ENCODE assay signal across 8 mouse cellular contexts in the genomic region with DNA sequence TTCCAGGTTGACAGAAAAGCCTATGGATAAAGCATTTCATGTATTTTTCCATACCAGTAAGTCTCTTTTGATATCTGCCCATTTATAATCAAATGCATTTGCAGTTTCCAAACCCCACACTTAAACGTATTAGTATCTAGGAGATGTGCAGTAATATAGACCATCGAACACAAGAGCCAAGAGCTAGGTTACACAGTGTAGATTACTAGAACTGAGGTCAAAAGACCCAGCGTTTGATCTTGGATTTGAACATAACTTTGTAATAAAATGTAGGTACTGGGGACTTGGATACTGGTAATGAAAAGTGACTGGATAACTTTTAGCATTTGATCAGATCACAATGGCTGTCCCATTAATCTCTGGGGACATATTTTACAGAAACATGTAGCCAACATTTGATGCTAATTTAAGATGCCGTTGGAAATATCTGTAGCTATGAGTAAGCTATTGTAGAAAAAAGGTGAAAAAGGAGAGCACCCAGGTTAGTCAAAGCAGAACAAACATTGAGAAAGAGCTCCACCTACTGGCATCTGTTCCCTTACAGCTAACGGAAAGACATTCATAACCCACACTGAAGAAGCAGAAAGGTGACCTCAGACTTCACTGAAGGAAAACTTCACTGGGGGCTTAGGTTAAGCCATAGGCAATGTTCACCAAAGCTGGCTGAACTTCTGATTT.
DNase-seq lines count a peak whose midpoint lies in the region; ATAC-seq and TF ChIP-seq lines count a peak whose summit lies in the region.

No protein-coding gene starts in this region.

- no peak overlapping the region for H3K4me3 ChIP-seq in intestine, embryonic 14.5 days (ENCODE audit: low read depth, low read length)
- H3K4me3 ChIP-seq in intestine, embryonic 16.5 days (ENCODE audit: low read length): no peak overlapping the region
- H3K4me3 ChIP-seq in MEL (ENCODE audit: control insufficient read depth in 1 of 2, insufficient read depth in 1 of 2, low read depth in 2 of 2, low read length in 2 of 2): no peak overlapping the region
- no peak overlapping the region for H3K4me3 ChIP-seq in hindbrain, embryonic 13.5 days

- H3K27ac ChIP-seq in intestine, embryonic 14.5 days (ENCODE audit: low read depth): no peak overlapping the region
- no peak overlapping the region for H3K27ac ChIP-seq in intestine, embryonic 16.5 days (ENCODE audit: low read length)
- H3K27ac ChIP-seq in MEL (ENCODE audit: control insufficient read depth, low read depth, low read length): no peak overlapping the region
- H3K27ac ChIP-seq in hindbrain, embryonic 13.5 days: no peak overlapping the region

- peak; percentile 77 for TF ChIP-seq RAD21 in MEL (IDR thresholded peaks at IDR 0.05; ENCODE audit: low read depth, low read length)

- peak; percentile 58 for DNase-seq in intestine, embryonic 14.5 days (ENCODE audit: low spot score)
- peak; percentile 35 for DNase-seq in MEL (ENCODE audit: low read depth, low spot score)
- DNase-seq in cerebellum, postnatal 10 days: peak; percentile 87 to 93
- DNase-seq in lung, postnatal 14 days: peak; percentile 24
- DNase-seq in spleen, adult 18-20 months: no peak
- DNase-seq in spleen, postnatal 14 days (ENCODE audit: low spot score in 2 of 2): no peak

- no peak for TF ChIP-seq POLR2A in MEL (IDR thresholded peaks at IDR 0.05; ENCODE audit: control insufficient read depth in 1 of 2, insufficient read depth in 1 of 2, low read depth in 1 of 2, low read length in 2 of 2, poor library complexity in 1 of 2)

- WGBS in intestine, embryonic 14.5 days: 57% methylated on average over 5 of the region's 5 CpGs
- WGBS in intestine, embryonic 16.5 days: 47% methylated on average over 5 of the region's 5 CpGs
- WGBS in hindbrain, embryonic 13.5 days: 41% methylated on average over 5 of the region's 5 CpGs

- H3K4me2 ChIP-seq in intestine, embryonic 14.5 days (ENCODE audit: low read length): no peak overlapping the region
- no peak overlapping the region for H3K4me2 ChIP-seq in intestine, embryonic 16.5 days (ENCODE audit: low read depth, low read length)
- H3K4me2 ChIP-seq in hindbrain, embryonic 13.5 days: no peak overlapping the region

- H3K4me1 ChIP-seq in intestine, embryonic 14.5 days (replicated peaks; ENCODE audit: control insufficient read depth, insufficient read depth, low read length): no peaks in the 10 kb centered on the region
- no peaks in the 10 kb centered on the region for H3K4me1 ChIP-seq in intestine, embryonic 16.5 days (ENCODE audit: control insufficient read depth, insufficient read depth, low read length)
- no peaks in the 10 kb centered on the region for H3K4me1 ChIP-seq in MEL (ENCODE audit: control insufficient read depth in 1 of 2, insufficient read depth in 2 of 2, low read length in 2 of 2)
- no peaks in the 10 kb centered on the region for H3K4me1 ChIP-seq in hindbrain, embryonic 13.5 days (replicated peaks)

- H3K9me3 ChIP-seq in intestine, embryonic 14.5 days (ENCODE audit: control insufficient read depth, low read length): no peaks in the 10 kb centered on the region
- H3K9me3 ChIP-seq in intestine, embryonic 16.5 days (ENCODE audit: control insufficient read depth, low read length): no peaks in the 10 kb centered on the region
- no peaks in the 10 kb centered on the region for H3K9me3 ChIP-seq in MEL (replicated peaks; ENCODE audit: insufficient read depth, low read length)
- no peaks in the 10 kb centered on the region for H3K9me3 ChIP-seq in hindbrain, embryonic 13.5 days

- TF ChIP-seq EP300 in MEL (IDR thresholded peaks at IDR 0.05; ENCODE audit: low read depth in 1 of 2, low read length in 2 of 2): no peak

- ATAC-seq in intestine, embryonic 14.5 days (replicated peaks; ENCODE audit: low FRiP score, low TSS enrichment, low read depth): no peak
- ATAC-seq in intestine, embryonic 16.5 days: no peak
- peak; percentile 79 for ATAC-seq in hindbrain, embryonic 13.5 days (ENCODE audit: low FRiP score)

- no peaks in the 10 kb centered on the region for H3K36me3 ChIP-seq in intestine, embryonic 14.5 days (ENCODE audit: control insufficient read depth, insufficient read depth, low read length)
- no peaks in the 10 kb centered on the region for H3K36me3 ChIP-seq in intestine, embryonic 16.5 days (ENCODE audit: control insufficient read depth, insufficient read depth, low read length)
- H3K36me3 ChIP-seq in MEL (ENCODE audit: control insufficient read depth in 1 of 2, insufficient read depth in 2 of 2, low read length in 2 of 2): no peaks in the 10 kb centered on the region
- H3K36me3 ChIP-seq in hindbrain, embryonic 13.5 days: no peaks in the 10 kb centered on the region

- TF ChIP-seq CTCF in MEL (IDR thresholded peaks at IDR 0.05 in 2 of 3, conservative IDR thresholded peaks at IDR 0.05 in 1 of 3; ENCODE audit: control insufficient read depth in 1 of 3, insufficient read depth in 1 of 3, low read depth in 2 of 3, low read length in 3 of 3, poor library complexity in 1 of 3, severe bottlenecking in 1 of 3): peak; percentile 15 to 65 (median 15); a peak in 3 of 6 replicates

- no peak overlapping the region for H3K9ac ChIP-seq in intestine, embryonic 14.5 days (ENCODE audit: low read length)
- H3K9ac ChIP-seq in intestine, embryonic 16.5 days (ENCODE audit: low read depth, low read length): no peak overlapping the region
- H3K9ac ChIP-seq in MEL (ENCODE audit: control insufficient read depth, low read depth, low read length, poor library complexity, severe bottlenecking): no peak overlapping the region
- H3K9ac ChIP-seq in hindbrain, embryonic 13.5 days: no peak overlapping the region

- no peaks in the 10 kb centered on the region for H3K27me3 ChIP-seq in intestine, embryonic 14.5 days (replicated peaks; ENCODE audit: control insufficient read depth, insufficient read depth, low read length)
- no peaks in the 10 kb centered on the region for H3K27me3 ChIP-seq in intestine, embryonic 16.5 days (replicated peaks; ENCODE audit: control insufficient read depth, insufficient read depth, low read length)
- no peaks in the 10 kb centered on the region for H3K27me3 ChIP-seq in MEL (ENCODE audit: control insufficient read depth in 1 of 2, insufficient read depth in 2 of 2, low read length in 2 of 2)
- H3K27me3 ChIP-seq in hindbrain, embryonic 13.5 days: no peaks in the 10 kb centered on the region

- H3K79me2 ChIP-seq in MEL (ENCODE audit: control insufficient read depth, insufficient read depth, low read length, poor library complexity): no peaks in the 10 kb centered on the region

TF ChIP-seq in MEL, 35 proteins besides CTCF, POLR2A, EP300 and RAD21:
- TF ChIP-seq ZC3H11A (IDR thresholded peaks at IDR 0.05; ENCODE audit: low read depth, low read length) (peak; percentile 73), POLR2AphosphoS5 (IDR thresholded peaks at IDR 0.05; ENCODE audit: borderline replicate concordance, low read depth, low read length) (no peak), SMC3 (IDR thresholded peaks at IDR 0.05; ENCODE audit: low read depth, low read length) (peak; percentile 71)
TF ChIP-seq in MEL: peak in this region for 2.

Comparison
In these comparisons a context has a peak if more than half of its experiments do, and no peak if none do; other contexts are left out.
1. DNase-seq: peak in intestine, embryonic 14.5 days (single experiment), MEL (single experiment), cerebellum, postnatal 10 days (2 of 2) and lung, postnatal 14 days (single experiment); none in spleen, adult 18-20 months (0 of 2) and spleen, postnatal 14 days (0 of 2).